Mouse (Mus musculus) limb, embryonic 14.5 days (tissue): ENCODE data around the gene Slc2a9. TPM values are rescaled to one million over a fixed set of nuclear protein-coding genes. Genes with fewer than 3 reads are reported as not detected.

Source experiments
- ATAC-seq: fragments of 200-750 bp; cut with Nextera tagmentation; 2 replicates; pipeline ENCODE4 v1.8.0; 2017; ENCODE audit warnings: low read depth, moderate number of reproducible peaks, moderate TSS enrichment; ENCODE audit not compliant: low FRiP score
- DNase-seq: peaks from one replicate; pipeline ENCODE4 v3.0.0-alpha.2; 2015; ENCODE audit warnings: low spot score
- H3K27ac ChIP-seq: fragments of 300-500 bp; sonication (generic); replicated peaks from 2 replicates; pipeline ENCODE4 v1.5.1; 2014; ENCODE audit warnings: low read depth, mild to moderate bottlenecking, low read length, moderate library complexity, mixed read lengths
- H3K27me3 ChIP-seq: fragments of 300-500 bp; sonication (generic); 2 replicates; pipeline ENCODE4 v1.6.1; 2014; ENCODE audit warnings: low read length, mixed read lengths; ENCODE audit not compliant: control insufficient read depth, insufficient read depth
- H3K36me3 ChIP-seq: fragments of 300-500 bp; sonication (generic); 2 replicates; pipeline ENCODE4 v1.6.1; 2014; ENCODE audit warnings: mild to moderate bottlenecking, low read length, moderate library complexity, mixed read lengths; ENCODE audit not compliant: control insufficient read depth, insufficient read depth
- H3K4me1 ChIP-seq: fragments of 300-500 bp; sonication (generic); 2 replicates; pipeline ENCODE4 v1.6.1; 2014; ENCODE audit warnings: antibody characterized with exemption, low read length, mixed read lengths; ENCODE audit not compliant: control insufficient read depth, insufficient read depth
- H3K4me2 ChIP-seq: fragments of 300-500 bp; sonication (generic); replicated peaks from 2 replicates; pipeline ENCODE4 v1.6.1; 2014; ENCODE audit warnings: low read depth, mild to moderate bottlenecking, low read length, moderate library complexity; ENCODE audit not compliant: severe bottlenecking
- H3K4me3 ChIP-seq: fragments of 300-500 bp; sonication (generic); replicated peaks from 2 replicates; pipeline ENCODE4 v1.5.1; 2014; ENCODE audit warnings: low read length
- H3K9ac ChIP-seq: fragments of 300-500 bp; sonication (generic); 2 replicates; pipeline ENCODE4 v1.6.1; 2014; ENCODE audit warnings: mild to moderate bottlenecking, low read depth, low read length, moderate library complexity; ENCODE audit not compliant: severe bottlenecking
- H3K9me3 ChIP-seq: fragments of 300-500 bp; sonication (generic); 2 replicates; pipeline ENCODE4 v1.6.1; 2016; ENCODE audit warnings: low read length; ENCODE audit not compliant: control insufficient read depth
- POLR2A ChIP-seq: fragments of 200-500 bp; IDR thresholded peaks from 2 replicates; pipeline ENCODE4 v1.8.0; 2012; ENCODE audit warnings: inconsistent platforms, mild to moderate bottlenecking, moderate library complexity, borderline replicate concordance; ENCODE audit not compliant: insufficient read depth, insufficient read length; ENCODE audit errors: extremely low read depth
- WGBS: fragments of 180-500 bp; shearing (Covaris S2); extraction: QIAGEN DNeasy Blood & Tissue Kit; methylation state at CpG from one replicate; pipeline ENCODE4 v1.1.7; 2014; 5-methylcytosine and 5-hydroxymethylcytosine counted together
- polyA plus RNA-seq, 2 experiments: library from polyadenylated mRNA; depleted of rRNA in 1 of 2; stranded (reverse) in 1 of 2; unstranded in 1 of 2; fragments of >200 nt; fragmentation: Nextera tagmentation in 1 of 2; extraction: Ambion mirVana in 1 of 2; gene quantifications; 2 replicates each; pipeline versions ENCODE4 v1.2.1 to v1.2.3; 2012 to 2014

The Slc2a9 gene
- polyA plus RNA-seq, 2 experiments: 0.66 to 0.85 TPM

- DNase-seq (no peak), ATAC-seq (no peak)
- Histone ChIP-seq H3K9ac (no peak overlapping the region), H3K27ac (no peak overlapping the region), H3K9me3 (no peaks in the 10 kb centered on the region), H3K4me3 (no peak overlapping the region), H3K4me2 (no peak overlapping the region), H3K4me1 (no peaks in the 10 kb centered on the region), H3K36me3 (no peaks in the 10 kb centered on the region), H3K27me3 (no peaks in the 10 kb centered on the region)
- no peak for TF ChIP-seq POLR2A
- 67% methylated on average over 4 of the region's 4 CpGs for WGBS
Observed at GRCm38 (mm10) chr5:38333381-38333780, 169.6 kb downstream of the Slc2a9 start.

- Histone ChIP-seq H3K27me3 (peaks cover 27% of the 10 kb centered on the region), H3K4me1 (peaks cover 4% of the 10 kb centered on the region; the same call in 1 of the 2 replicates), H3K4me2 (peak within 1 kb of the TSS; percentile 71), H3K27ac (no peak within 1 kb of the TSS), H3K9me3 (no peaks in the 10 kb centered on the region), H3K9ac (peak within 1 kb of the TSS; percentile 50), H3K36me3 (no peaks in the 10 kb centered on the region), H3K4me3 (peak within 1 kb of the TSS; percentile 40)
- ATAC-seq: no peak
- WGBS: 4% methylated on average over 45 of the region's 67 CpGs
- no peak for TF ChIP-seq POLR2A
- no peak for DNase-seq
Observed at GRCm38 (mm10) chr5:38318966-38319786, 183.8 kb downstream of the Slc2a9 start, which contains the start of gene Drd5. Gene Drd5 (plus strand): TSS chr5:38319367.

- ATAC-seq (no peak), DNase-seq (no peak)
- H3K9ac ChIP-seq: no peak overlapping the region
- H3K4me1 ChIP-seq: no peaks in the 10 kb centered on the region
- H3K9me3 ChIP-seq: no peaks in the 10 kb centered on the region
- no peaks in the 10 kb centered on the region for H3K27me3 ChIP-seq
- no peak overlapping the region for H3K4me3 ChIP-seq
- 79% methylated on average over 3 of the region's 3 CpGs for WGBS
- no peaks in the 10 kb centered on the region for H3K36me3 ChIP-seq
- H3K4me2 ChIP-seq: no peak overlapping the region
- H3K27ac ChIP-seq: no peak overlapping the region
- TF ChIP-seq POLR2A: no peak
Observed at GRCm38 (mm10) chr5:38309795-38310194, 193.1 kb downstream of the Slc2a9 start.

GRCm38 (mm10) chr5:38308873-38309272, 194.1 kb downstream of the Slc2a9 start:
- WGBS: 45% methylated on average over 5 of the region's 5 CpGs
- 0 out of 2 replicates have a peak, but pooled peaks have one; percentile 25 for ATAC-seq
- H3K9ac ChIP-seq: no peak overlapping the region
- no peak for TF ChIP-seq POLR2A
- no peaks in the 10 kb centered on the region for H3K27me3 ChIP-seq
- H3K9me3 ChIP-seq: no peaks in the 10 kb centered on the region
- DNase-seq: peak; percentile 17
- no peak overlapping the region for H3K4me3 ChIP-seq
- H3K27ac ChIP-seq: no peak overlapping the region
- H3K36me3 ChIP-seq: no peaks in the 10 kb centered on the region
- no peak overlapping the region for H3K4me2 ChIP-seq
- no peaks in the 10 kb centered on the region for H3K4me1 ChIP-seq

GRCm38 (mm10) chr5:38307255-38308101, 195.5 kb downstream of the Slc2a9 start:
- WGBS: 9% methylated on average over 26 of the region's 26 CpGs
- no peak for TF ChIP-seq POLR2A
- Histone ChIP-seq H3K9ac (no peak overlapping the region), H3K4me2 (peak overlapping the region; percentile 54), H3K36me3 (no peaks in the 10 kb centered on the region), H3K4me3 (peak overlapping the region; percentile 31), H3K27ac (no peak overlapping the region), H3K27me3 (no peaks in the 10 kb centered on the region), H3K4me1 (no peaks in the 10 kb centered on the region), H3K9me3 (no peaks in the 10 kb centered on the region)
- peak; percentile 87 for ATAC-seq
- peak; percentile 83 for DNase-seq
